Mouse (Mus musculus): ENCODE data around the gene Mpi. TPM values are rescaled to one million over a fixed set of nuclear protein-coding genes. Genes with fewer than 3 reads are reported as not detected.

The Mpi gene
- polyA plus RNA-seq, 1 experiment from 2014 or later = 67.3 TPM

DNA sequence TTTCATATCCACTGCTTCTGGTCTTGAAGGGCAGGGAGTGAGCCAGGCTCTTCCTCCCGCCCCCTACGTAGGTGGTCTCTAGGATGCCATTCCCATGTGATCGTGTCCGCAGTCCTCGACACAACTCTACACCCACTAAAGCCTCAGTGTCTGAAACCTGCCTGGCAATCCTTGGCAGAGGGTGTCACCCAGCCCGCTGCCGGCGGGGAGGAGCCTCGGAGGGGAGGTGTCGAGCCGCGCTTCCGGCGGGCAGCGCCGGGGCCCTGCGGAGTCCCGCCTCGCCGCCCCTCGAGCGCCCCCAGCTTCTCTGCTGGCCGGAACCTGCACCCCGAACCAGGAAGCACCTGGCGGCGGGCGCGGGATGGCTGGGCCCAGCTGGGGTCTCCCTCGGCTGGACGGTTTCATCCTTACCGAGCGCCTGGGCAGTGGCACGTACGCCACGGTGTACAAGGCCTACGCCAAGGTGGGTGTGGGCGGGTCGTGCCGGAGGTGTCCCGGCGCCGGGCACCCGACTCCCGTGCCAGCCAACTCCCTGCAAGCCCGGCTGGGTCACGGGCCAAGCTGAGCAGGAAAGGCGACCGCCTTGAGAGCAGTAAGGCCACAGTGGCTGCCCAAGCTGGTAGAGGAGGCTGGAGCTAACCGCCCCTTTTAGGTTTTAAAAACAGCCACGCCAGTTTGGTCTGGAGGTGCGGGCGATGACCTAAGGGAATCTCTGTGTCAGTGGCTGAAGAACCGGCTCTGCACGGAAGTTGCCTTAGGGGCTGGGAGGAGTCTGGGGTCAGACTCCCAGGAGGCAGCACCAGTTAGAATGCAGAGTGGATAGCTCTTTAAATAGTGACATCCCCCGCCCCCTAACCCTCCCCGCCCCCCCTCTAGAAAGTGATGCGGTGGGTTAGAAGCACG lies 36.9 kb upstream of the Mpi start, which contains the start of gene Ulk3:
Gene Ulk3, plus strand, starts transcription at position 229 of the 903 bp plus-strand sequence.
- Histone ChIP-seq H3K9me3 (no peaks in the 10 kb centered on the region), H3K9ac (replicated peaks) (peak within 1 kb of the TSS; percentile 86), H3K4me2 (replicated peaks) (peak within 1 kb of the TSS; percentile 94), H3K4me3 (peak within 1 kb of the TSS; percentile 80), H3K36me3 (peaks cover 23% of the 10 kb centered on the region), H3K27ac (replicated peaks) (peak within 1 kb of the TSS; percentile 70), H3K27me3 (no peaks in the 10 kb centered on the region), H3K4me1 (peaks cover 13% of the 10 kb centered on the region)
- 1% methylated on average over 58 of the region's 58 CpGs for WGBS
- ATAC-seq (ENCODE audit: low FRiP score, low read depth) = peak; percentile 82

DNA sequence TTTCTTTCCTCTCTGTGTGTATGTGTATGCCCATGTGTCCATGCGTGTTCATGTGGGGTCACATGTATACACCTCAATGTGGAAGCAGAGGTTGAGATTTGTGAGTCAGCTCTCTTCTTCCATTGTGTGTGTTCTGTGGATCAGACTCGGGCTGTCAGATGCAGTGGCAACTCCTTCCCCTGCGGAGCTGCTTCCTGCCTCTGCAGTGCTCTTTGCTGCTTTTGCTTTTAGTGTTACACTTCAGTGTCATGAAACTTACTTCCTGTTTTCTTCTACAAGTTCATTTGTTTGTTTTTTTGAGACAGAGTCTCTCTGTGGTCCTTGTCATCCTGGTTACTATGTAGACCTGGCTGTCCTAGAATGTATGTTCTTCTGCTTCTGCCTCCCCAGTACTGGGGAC lies 32.4 kb upstream of the Mpi start:
- no peak for ATAC-seq (ENCODE audit: low FRiP score, low read depth)
- Histone ChIP-seq H3K4me2 (replicated peaks) (no peak overlapping the region), H3K4me3 (no peak overlapping the region), H3K27me3 (no peaks in the 10 kb centered on the region), H3K27ac (replicated peaks) (no peak overlapping the region), H3K4me1 (peaks cover 8% of the 10 kb centered on the region), H3K9ac (replicated peaks) (no peak overlapping the region), H3K9me3 (no peaks in the 10 kb centered on the region), H3K36me3 (peaks cover 60% of the 10 kb centered on the region)
- 85% methylated on average over 3 of the region's 3 CpGs for WGBS

DNA sequence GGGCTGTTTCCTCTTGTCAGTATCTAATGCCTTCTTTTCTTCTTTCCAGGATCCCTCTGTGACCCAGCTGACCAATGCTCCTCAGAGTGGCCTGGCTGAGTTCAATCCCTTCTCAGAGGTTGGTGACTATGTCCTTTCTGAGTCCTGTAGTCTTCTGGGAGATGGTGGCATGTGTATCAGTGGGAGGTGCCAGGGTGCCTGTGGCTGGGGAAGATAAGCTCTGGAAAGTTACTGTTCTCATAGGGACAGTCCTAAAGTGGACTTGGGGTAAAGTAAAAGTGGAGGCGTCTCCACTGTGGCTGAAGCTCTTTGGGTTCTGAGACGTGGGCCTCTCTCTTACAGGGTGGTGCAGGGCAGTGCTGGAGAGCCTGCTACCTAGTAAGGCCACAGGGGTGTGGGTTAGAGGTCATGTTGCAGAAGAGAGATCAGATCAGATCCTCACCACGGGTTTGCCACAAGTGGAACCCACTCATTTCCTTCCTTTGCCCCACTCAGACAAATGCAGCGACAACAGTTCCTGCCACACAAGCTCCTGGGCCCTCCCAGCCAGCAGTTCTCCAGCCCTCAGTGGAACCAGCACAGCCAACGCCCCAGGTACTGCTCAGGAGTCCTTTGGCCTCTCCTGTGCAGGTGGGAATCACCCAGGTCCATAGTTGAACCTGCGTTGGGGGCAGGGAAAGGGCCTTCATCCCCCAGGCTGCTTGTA lies 24.7 kb upstream of the Mpi start:
- H3K27ac ChIP-seq (replicated peaks) = no peak overlapping the region
- no peak overlapping the region for H3K4me2 ChIP-seq (replicated peaks)
- no peaks in the 10 kb centered on the region for H3K4me1 ChIP-seq
- no peak overlapping the region for H3K4me3 ChIP-seq
- no peaks in the 10 kb centered on the region for H3K9me3 ChIP-seq
- H3K36me3 ChIP-seq = peaks cover 69% of the 10 kb centered on the region
- no peak for ATAC-seq (ENCODE audit: low FRiP score, low read depth)
- no peaks in the 10 kb centered on the region for H3K27me3 ChIP-seq
- no peak overlapping the region for H3K9ac ChIP-seq (replicated peaks)
- 84% methylated on average over 6 of the region's 6 CpGs for WGBS

DNA sequence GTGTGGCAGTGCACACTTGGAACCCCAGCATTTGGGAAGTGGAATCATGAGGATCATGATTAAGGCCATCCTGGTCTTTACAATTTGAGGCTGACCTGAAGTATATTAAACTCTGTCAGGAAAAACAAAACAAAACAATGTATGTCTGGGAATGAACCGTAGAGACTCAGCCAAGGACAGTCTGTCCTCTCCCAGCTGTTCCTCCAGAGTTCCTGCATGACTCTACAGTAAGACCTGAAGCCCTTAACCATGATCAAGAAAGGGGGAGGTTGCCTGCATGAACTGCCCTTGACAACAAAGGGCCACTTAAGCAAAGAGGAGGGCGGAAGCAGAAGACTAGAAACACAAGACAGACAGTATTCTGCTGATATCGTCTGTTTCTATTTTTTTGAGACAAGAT lies 23.0 kb upstream of the Mpi start:
- 89% methylated on average over 3 of the region's 3 CpGs for WGBS
- no peaks in the 10 kb centered on the region for H3K9me3 ChIP-seq
- H3K4me3 ChIP-seq = no peak overlapping the region
- no peak overlapping the region for H3K4me2 ChIP-seq (replicated peaks)
- H3K9ac ChIP-seq (replicated peaks) = no peak overlapping the region
- H3K4me1 ChIP-seq = no peaks in the 10 kb centered on the region
- no peak for ATAC-seq (ENCODE audit: low FRiP score, low read depth)
- peaks cover 67% of the 10 kb centered on the region for H3K36me3 ChIP-seq
- H3K27ac ChIP-seq (replicated peaks) = no peak overlapping the region
- no peaks in the 10 kb centered on the region for H3K27me3 ChIP-seq

DNA sequence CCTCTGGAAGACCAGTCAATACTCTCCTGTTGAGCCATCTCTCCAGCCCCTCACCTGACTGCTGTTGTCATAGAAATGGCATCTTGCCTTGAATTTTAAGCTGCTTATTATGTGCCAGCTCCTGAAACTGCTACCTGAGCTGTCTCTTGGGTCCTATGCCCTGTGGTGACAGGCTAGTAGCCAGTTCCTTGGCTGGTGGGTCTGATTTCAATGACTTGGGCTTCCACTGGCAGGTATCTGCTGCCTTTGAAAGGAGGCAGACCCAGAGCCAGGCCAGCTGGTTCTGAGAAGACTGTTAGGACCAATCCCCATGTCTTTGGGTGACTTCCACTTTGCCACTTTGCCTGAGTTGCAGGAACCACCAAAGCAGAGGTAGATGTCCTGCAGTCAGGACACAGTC lies 21.8 kb upstream of the Mpi start:
- no peak overlapping the region for H3K4me2 ChIP-seq (replicated peaks)
- no peaks in the 10 kb centered on the region for H3K9me3 ChIP-seq
- H3K4me3 ChIP-seq = no peak overlapping the region
- no peak for ATAC-seq (ENCODE audit: low FRiP score, low read depth)
- H3K9ac ChIP-seq (replicated peaks) = no peak overlapping the region
- no peaks in the 10 kb centered on the region for H3K27me3 ChIP-seq
- no peaks in the 10 kb centered on the region for H3K4me1 ChIP-seq
- no peak overlapping the region for H3K27ac ChIP-seq (replicated peaks)
- H3K36me3 ChIP-seq = peaks cover 63% of the 10 kb centered on the region

DNA sequence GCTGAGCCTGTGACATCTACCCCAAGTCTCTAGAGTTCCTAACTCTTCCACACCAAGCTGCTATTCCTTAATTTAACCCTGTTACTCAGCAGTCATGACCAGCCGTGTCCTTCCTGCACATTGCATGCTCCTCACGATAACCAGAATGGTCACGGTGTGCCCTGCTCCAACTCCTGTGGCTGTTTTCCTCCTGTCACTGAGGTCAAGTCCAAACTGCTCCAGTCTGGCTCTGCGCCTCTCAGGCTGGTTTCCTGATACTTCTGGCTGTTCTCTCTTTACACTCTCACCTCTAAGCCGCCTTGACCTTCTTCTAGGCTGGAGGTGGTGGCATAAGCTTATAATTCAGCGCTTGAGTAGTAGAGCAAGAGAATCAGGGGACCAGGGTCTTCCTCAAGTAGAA lies 15.9 kb upstream of the Mpi start:
- Histone ChIP-seq H3K9ac (replicated peaks) (no peak overlapping the region), H3K4me3 (no peak overlapping the region), H3K4me2 (replicated peaks) (no peak overlapping the region), H3K36me3 (peaks cover 45% of the 10 kb centered on the region), H3K27ac (replicated peaks) (no peak overlapping the region), H3K9me3 (no peaks in the 10 kb centered on the region), H3K27me3 (no peaks in the 10 kb centered on the region), H3K4me1 (no peaks in the 10 kb centered on the region)
- 95% methylated on average over 6 of the region's 6 CpGs for WGBS
- ATAC-seq (ENCODE audit: low FRiP score, low read depth) = no peak

DNA sequence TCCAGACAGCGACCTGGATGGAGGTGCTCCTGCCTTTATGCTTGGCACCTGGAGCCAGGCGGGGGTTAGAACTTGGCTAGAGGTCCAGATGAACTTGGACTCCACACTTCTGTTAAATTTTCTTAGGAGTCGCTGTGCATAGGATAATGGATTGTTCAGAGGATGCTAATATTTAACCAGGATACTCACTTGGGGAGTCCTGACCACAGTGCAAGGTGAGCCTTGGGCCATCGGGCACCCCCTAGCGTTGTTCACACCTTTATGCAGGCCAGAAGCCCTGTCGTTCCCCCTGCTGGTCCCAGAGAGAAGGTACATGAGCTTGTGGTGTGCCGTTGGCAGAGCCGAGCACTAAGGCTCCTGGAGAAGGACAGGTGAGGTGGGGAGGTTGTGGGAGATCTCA lies 14.3 kb upstream of the Mpi start:
- no peak for ATAC-seq (ENCODE audit: low FRiP score, low read depth)
- H3K9ac ChIP-seq (replicated peaks) = no peak overlapping the region
- no peak overlapping the region for H3K4me3 ChIP-seq
- H3K4me2 ChIP-seq (replicated peaks) = no peak overlapping the region
- peaks cover 12% of the 10 kb centered on the region for H3K4me1 ChIP-seq
- no peaks in the 10 kb centered on the region for H3K27me3 ChIP-seq
- no peak overlapping the region for H3K27ac ChIP-seq (replicated peaks)
- WGBS = 62% methylated on average over 8 of the region's 8 CpGs
- H3K9me3 ChIP-seq = no peaks in the 10 kb centered on the region
- peaks cover 38% of the 10 kb centered on the region for H3K36me3 ChIP-seq

DNA sequence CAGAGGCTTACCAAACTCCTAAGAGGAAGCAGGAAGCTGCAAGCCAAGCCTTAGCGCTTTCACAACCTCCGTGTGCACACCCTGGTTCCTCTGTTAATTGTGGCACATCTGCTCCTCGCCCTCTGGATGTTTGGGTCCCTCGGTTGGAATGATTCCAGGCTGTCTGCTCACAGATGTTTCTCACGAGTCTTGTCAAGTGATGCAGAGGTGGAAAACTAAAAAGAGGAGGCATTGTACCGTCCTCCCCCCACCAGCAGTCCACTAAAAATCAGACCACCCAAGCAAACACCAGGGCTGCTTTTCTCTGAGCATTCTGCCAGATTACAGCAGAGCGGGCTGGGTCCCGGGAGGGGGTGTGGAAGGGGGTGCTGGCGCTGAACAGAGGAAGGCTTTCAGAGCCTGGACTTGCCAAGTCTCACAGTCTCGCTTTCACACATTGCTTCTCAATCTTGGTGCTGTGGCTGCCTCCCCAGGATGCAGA lies 13.2 kb upstream of the Mpi start:
- H3K27ac ChIP-seq (replicated peaks) = no peak overlapping the region

DNA sequence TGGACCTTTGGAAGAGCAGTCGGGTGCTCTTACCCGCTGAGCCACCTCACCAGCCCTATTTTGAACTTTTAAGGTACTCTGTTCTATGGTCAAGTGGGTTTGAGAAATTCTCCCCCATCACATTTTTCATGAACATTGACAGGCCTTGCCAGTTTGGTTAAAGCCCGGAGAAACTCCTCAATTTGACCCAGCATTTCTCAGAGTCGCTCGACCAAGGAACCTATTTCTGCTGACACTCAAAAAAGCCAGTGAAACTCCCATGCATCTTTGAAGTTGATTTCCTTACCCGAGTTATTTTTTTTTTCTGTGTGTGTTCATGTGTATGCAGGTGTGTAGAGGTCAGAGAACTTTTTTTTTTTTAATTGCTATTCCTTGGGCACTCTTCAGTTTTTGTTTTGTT lies 12.0 kb upstream of the Mpi start:
- 92% methylated on average over 6 of the region's 6 CpGs for WGBS
- no peak overlapping the region for H3K9ac ChIP-seq (replicated peaks)
- ATAC-seq (ENCODE audit: low FRiP score, low read depth) = no peak
- peaks cover 20% of the 10 kb centered on the region for H3K36me3 ChIP-seq
- no peak overlapping the region for H3K27ac ChIP-seq (replicated peaks)
- peaks cover 22% of the 10 kb centered on the region for H3K4me1 ChIP-seq
- no peaks in the 10 kb centered on the region for H3K9me3 ChIP-seq
- no peak overlapping the region for H3K4me3 ChIP-seq
- H3K4me2 ChIP-seq (replicated peaks) = no peak overlapping the region
- H3K27me3 ChIP-seq = no peaks in the 10 kb centered on the region

More for the DNA sequence above, 13.2 kb upstream of the Mpi start:
- ATAC-seq (ENCODE audit: low FRiP score, low read depth) = no peak
- Histone ChIP-seq H3K9me3 (no peaks in the 10 kb centered on the region), H3K36me3 (peaks cover 28% of the 10 kb centered on the region), H3K9ac (replicated peaks) (no peak overlapping the region), H3K4me2 (replicated peaks) (no peak overlapping the region), H3K27me3 (no peaks in the 10 kb centered on the region), H3K4me3 (no peak overlapping the region), H3K4me1 (peaks cover 20% of the 10 kb centered on the region)
- 65% methylated on average over 10 of the region's 10 CpGs for WGBS

DNA sequence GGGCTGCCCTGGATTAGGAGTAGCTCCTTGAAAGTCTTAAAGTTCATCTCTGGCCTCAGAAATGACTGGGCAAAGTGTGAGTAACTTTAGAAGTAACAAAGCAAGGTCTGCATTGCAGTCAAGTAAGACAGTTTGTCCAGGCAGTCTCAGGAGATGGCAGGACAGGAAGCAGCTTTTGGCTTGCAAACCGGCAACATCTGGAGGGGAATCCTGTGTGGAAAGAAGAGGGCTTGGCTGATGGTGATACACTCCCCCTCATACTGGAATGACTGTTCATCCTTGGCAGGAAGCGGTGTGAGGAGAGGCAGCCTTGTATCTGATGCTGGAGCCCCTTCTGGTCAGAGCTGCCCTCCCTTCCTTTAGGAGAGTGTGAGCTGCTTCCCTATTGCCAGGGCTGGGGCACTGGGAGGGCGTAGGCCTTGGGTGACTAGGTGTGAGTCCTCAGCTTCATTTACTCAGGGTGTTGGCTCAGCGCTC lies 10.4 kb upstream of the Mpi start:
- whole genome bisulfite sequencing = 81% methylated on average over 4 of the region's 4 CpGs
- no peak overlapping the region for H3K4me2 ChIP-seq (replicated peaks)
- ATAC-seq (ENCODE audit: low FRiP score, low read depth) = no peak
- H3K9ac ChIP-seq (replicated peaks) = no peak overlapping the region
- no peak overlapping the region for H3K27ac ChIP-seq (replicated peaks)
- no peak overlapping the region for H3K4me3 ChIP-seq
- H3K9me3 ChIP-seq = no peaks in the 10 kb centered on the region
- H3K4me1 ChIP-seq = peaks cover 22% of the 10 kb centered on the region
- no peaks in the 10 kb centered on the region for H3K27me3 ChIP-seq
- H3K36me3 ChIP-seq = 0 out of 2 replicates have a peak, but pooled peaks cover 5% of the 10 kb centered on the region

DNA sequence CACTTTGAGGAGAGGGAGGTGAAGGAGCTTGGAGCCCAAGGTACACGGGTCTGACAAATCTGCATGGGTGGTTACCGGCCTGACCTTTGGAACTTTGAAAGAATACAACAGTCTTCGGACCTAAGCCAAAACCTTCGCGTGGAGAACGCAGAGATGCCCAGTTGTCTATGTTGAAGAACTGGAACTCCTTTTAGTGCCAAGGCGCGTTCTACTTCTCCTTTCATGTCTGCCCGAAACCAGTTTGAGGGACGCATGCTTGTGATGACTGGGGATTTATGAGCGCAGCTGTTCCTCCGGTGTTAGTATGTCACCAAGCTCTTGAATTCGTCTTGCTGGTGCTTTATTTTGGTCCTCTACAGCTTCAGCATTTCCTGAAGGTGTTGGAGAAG lies 9.1 kb upstream of the Mpi start:
- Histone ChIP-seq H3K4me1 (peaks cover 22% of the 10 kb centered on the region), H3K9ac (replicated peaks) (no peak overlapping the region), H3K4me2 (replicated peaks) (peak overlapping the region; percentile 93), H3K4me3 (peak overlapping the region; percentile 71), H3K9me3 (no peaks in the 10 kb centered on the region), H3K27me3 (no peaks in the 10 kb centered on the region), H3K27ac (replicated peaks) (no peak overlapping the region), H3K36me3 (0 out of 2 replicates have a peak, but pooled peaks cover 5% of the 10 kb centered on the region)
- no peak for ATAC-seq (ENCODE audit: low FRiP score, low read depth)
- WGBS = 83% methylated on average over 13 of the region's 13 CpGs
